Mouse (Mus musculus): Measurements from ENCODE around the gene Tas2r119. TPM values are rescaled to one million over a fixed set of nuclear protein-coding genes. Genes with fewer than 3 reads are reported as not detected.

Tas2r119 gene
- polyA plus RNA-seq, 2 experiments from 2014 or later: not detected

GRCm38 (mm10) chr15:32226381-32226780 is 49.3 kb downstream of the Tas2r119 start:
- ATAC-seq: no peak

- no peak for ATAC-seq
These were observed 49.9 kb downstream of the Tas2r119 start for GRCm38 (mm10) chr15:32226888-32227395.

Other genes with a start within 250 kb of the Tas2r119 start
- under 1 TPM in 1 of 2 experiments, not detected in 1; 0.08 TPM for gene Sema5a, start 67.5 kb downstream of the Tas2r119 start, polyA plus RNA-seq (2017; shearing (Covaris generic))

Data from CD4-positive, CD25-positive, alpha-beta regulatory T cell, adult 4 months (primary cell).